Mouse (Mus musculus): ENCODE measurements around the gene Gm7137. TPM values are rescaled to one million over a fixed set of nuclear protein-coding genes. Genes with fewer than 3 reads are reported as not detected.

Gene Gm7137
- polyA plus RNA-seq, 1 experiment from 2014 or later = not detected

DNA sequence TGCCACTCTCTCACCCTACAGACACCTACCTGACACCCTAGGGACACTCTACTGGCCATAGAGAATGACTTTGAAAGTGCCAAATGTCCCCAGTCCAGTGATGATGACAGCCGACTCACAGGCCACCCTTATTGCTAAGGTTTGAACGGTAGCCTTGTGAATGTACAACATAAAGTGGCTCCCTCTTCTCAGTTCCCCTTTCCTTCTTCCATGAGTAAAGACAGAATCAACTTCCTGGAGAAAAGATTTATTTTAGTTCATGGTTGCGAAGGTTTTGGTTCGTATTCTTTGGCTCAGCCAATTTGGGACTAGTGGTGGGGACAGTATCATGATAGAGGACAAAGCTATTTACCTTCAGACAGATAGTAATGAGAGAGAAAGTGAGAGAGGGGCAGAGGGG is 49.1 kb downstream of the Gm7137 start:
- no peak overlapping the region for H3K4me3 ChIP-seq (ENCODE audit: low read depth, low read length)
- no peaks in the 10 kb centered on the region for H3K36me3 ChIP-seq (ENCODE audit: control insufficient read depth, insufficient read depth, low read length)
- H3K9me3 ChIP-seq (ENCODE audit: control insufficient read depth, low read length) = no peaks in the 10 kb centered on the region; the same call in 1 of the 2 replicates
- WGBS = 91% methylated on average over 4 of the region's 4 CpGs
- DNase-seq (ENCODE audit: low spot score) = no peak
- no peaks in the 10 kb centered on the region for H3K27me3 ChIP-seq (ENCODE audit: control insufficient read depth, insufficient read depth, low read length)
- no peaks in the 10 kb centered on the region for H3K4me1 ChIP-seq (replicated peaks; ENCODE audit: control insufficient read depth, insufficient read depth, low read length)
- no peak overlapping the region for H3K9ac ChIP-seq (ENCODE audit: low read length)
- ATAC-seq (replicated peaks; ENCODE audit: low FRiP score) = no peak
- H3K27ac ChIP-seq (ENCODE audit: low read depth, low read length) = no peak overlapping the region
- H3K4me2 ChIP-seq (ENCODE audit: low read depth, low read length, severe bottlenecking) = no peak overlapping the region

Other genes starting within 250 kb of the Gm7137 start
- 69.0 and 73.8 TPM in 2 replicates for gene Pttg1ip, start 206.5 kb downstream of the Gm7137 start, polyA plus RNA-seq (2014; fragmentation: Nextera tagmentation; extraction: Ambion mirVana)
- gene Sumo3, start 182.1 kb downstream of the Gm7137 start, polyA plus RNA-seq (2014; fragmentation: Nextera tagmentation; extraction: Ambion mirVana) = 336 and 367 TPM in 2 replicates
- not detected in 2 replicates for gene Gm49325, start 182.0 kb downstream of the Gm7137 start, polyA plus RNA-seq (2014; fragmentation: Nextera tagmentation; extraction: Ambion mirVana)
- gene Ube2g2, start 165.9 kb downstream of the Gm7137 start, polyA plus RNA-seq (2014; fragmentation: Nextera tagmentation; extraction: Ambion mirVana) = 76.7 and 78.1 TPM in 2 replicates
- 1.4 and 1.5 TPM in 2 replicates for gene Tspear, start 101.6 kb downstream of the Gm7137 start, polyA plus RNA-seq (2014; fragmentation: Nextera tagmentation; extraction: Ambion mirVana)
- not detected in 2 replicates for gene Gm19402, start 97.4 kb downstream of the Gm7137 start, polyA plus RNA-seq (2014; fragmentation: Nextera tagmentation; extraction: Ambion mirVana)
- not detected in 2 replicates for gene Gm9508, start 91.0 kb downstream of the Gm7137 start, polyA plus RNA-seq (2014; fragmentation: Nextera tagmentation; extraction: Ambion mirVana)
- gene Gm10272, start 81.6 kb downstream of the Gm7137 start, polyA plus RNA-seq (2014; fragmentation: Nextera tagmentation; extraction: Ambion mirVana) = not detected in 2 replicates
- gene Gm10024, start 76.7 kb downstream of the Gm7137 start, polyA plus RNA-seq (2014; fragmentation: Nextera tagmentation; extraction: Ambion mirVana) = not detected in 2 replicates
- not detected in 2 replicates for gene Gm10142, start 72.4 kb downstream of the Gm7137 start, polyA plus RNA-seq (2014; fragmentation: Nextera tagmentation; extraction: Ambion mirVana)
- gene Krtap12-1, start 67.6 kb downstream of the Gm7137 start, polyA plus RNA-seq (2014; fragmentation: Nextera tagmentation; extraction: Ambion mirVana) = not detected in 2 replicates
- not detected in 2 replicates for gene Gm10100, start 61.7 kb downstream of the Gm7137 start, polyA plus RNA-seq (2014; fragmentation: Nextera tagmentation; extraction: Ambion mirVana)
- gene Gm18596, start 45.6 kb downstream of the Gm7137 start, polyA plus RNA-seq (2014; fragmentation: Nextera tagmentation; extraction: Ambion mirVana) = not detected in 2 replicates
- not detected in 2 replicates for gene Gm9736, start 36.8 kb downstream of the Gm7137 start, polyA plus RNA-seq (2014; fragmentation: Nextera tagmentation; extraction: Ambion mirVana)
- not detected in 2 replicates for gene Gm3233, start 28.5 kb downstream of the Gm7137 start, polyA plus RNA-seq (2014; fragmentation: Nextera tagmentation; extraction: Ambion mirVana)
- gene Gm3238, start 16.9 kb downstream of the Gm7137 start, polyA plus RNA-seq (2014; fragmentation: Nextera tagmentation; extraction: Ambion mirVana) = not detected in 2 replicates
- gene Gm7138, start 11.3 kb downstream of the Gm7137 start, polyA plus RNA-seq (2014; fragmentation: Nextera tagmentation; extraction: Ambion mirVana) = not detected in 2 replicates
- gene Gm3250, start 5.7 kb downstream of the Gm7137 start, polyA plus RNA-seq (2014; fragmentation: Nextera tagmentation; extraction: Ambion mirVana) = not detected in 2 replicates
- gene Gm9639, start 6.9 kb upstream of the Gm7137 start, polyA plus RNA-seq (2014; fragmentation: Nextera tagmentation; extraction: Ambion mirVana) = not detected in 2 replicates
- not detected in 2 replicates for gene Gm19668, start 10.9 kb upstream of the Gm7137 start, polyA plus RNA-seq (2014; fragmentation: Nextera tagmentation; extraction: Ambion mirVana)
- gene Gm9507, start 23.6 kb upstream of the Gm7137 start, polyA plus RNA-seq (2014; fragmentation: Nextera tagmentation; extraction: Ambion mirVana) = not detected in 2 replicates
- gene Gm2696, start 26.5 kb upstream of the Gm7137 start, polyA plus RNA-seq (2014; fragmentation: Nextera tagmentation; extraction: Ambion mirVana) = not detected in 2 replicates
- not detected in 2 replicates for gene Krtap10-4, start 38.9 kb upstream of the Gm7137 start, polyA plus RNA-seq (2014; fragmentation: Nextera tagmentation; extraction: Ambion mirVana)
- not detected in 2 replicates for gene Krtap10-10, start 47.7 kb upstream of the Gm7137 start, polyA plus RNA-seq (2014; fragmentation: Nextera tagmentation; extraction: Ambion mirVana)
- not detected in 2 replicates for gene Gm36176, start 58.6 kb upstream of the Gm7137 start, polyA plus RNA-seq (2014; fragmentation: Nextera tagmentation; extraction: Ambion mirVana)
- not detected in 2 replicates for gene Gm10318, start 64.7 kb upstream of the Gm7137 start, polyA plus RNA-seq (2014; fragmentation: Nextera tagmentation; extraction: Ambion mirVana)
- not detected in 2 replicates for gene Gm3285, start 73.8 kb upstream of the Gm7137 start, polyA plus RNA-seq (2014; fragmentation: Nextera tagmentation; extraction: Ambion mirVana)
- 3.5 and 3.9 TPM in 2 replicates for gene Lrrc3, start 114.3 kb upstream of the Gm7137 start, polyA plus RNA-seq (2014; fragmentation: Nextera tagmentation; extraction: Ambion mirVana)
- gene Trpm2, start 182.4 kb upstream of the Gm7137 start, polyA plus RNA-seq (2014; fragmentation: Nextera tagmentation; extraction: Ambion mirVana) = 0.86 and 0.87 TPM in 2 replicates
- 34.9 and 38.6 TPM in 2 replicates for gene 1810043G02Rik, start 190.3 kb upstream of the Gm7137 start, polyA plus RNA-seq (2014; fragmentation: Nextera tagmentation; extraction: Ambion mirVana)
- gene Pfkl, start 221.9 kb upstream of the Gm7137 start, polyA plus RNA-seq (2014; fragmentation: Nextera tagmentation; extraction: Ambion mirVana) = 171 and 174 TPM in 2 replicates